1 mouse cellular context compared by ENCODE assay signal in the genomic region with DNA sequence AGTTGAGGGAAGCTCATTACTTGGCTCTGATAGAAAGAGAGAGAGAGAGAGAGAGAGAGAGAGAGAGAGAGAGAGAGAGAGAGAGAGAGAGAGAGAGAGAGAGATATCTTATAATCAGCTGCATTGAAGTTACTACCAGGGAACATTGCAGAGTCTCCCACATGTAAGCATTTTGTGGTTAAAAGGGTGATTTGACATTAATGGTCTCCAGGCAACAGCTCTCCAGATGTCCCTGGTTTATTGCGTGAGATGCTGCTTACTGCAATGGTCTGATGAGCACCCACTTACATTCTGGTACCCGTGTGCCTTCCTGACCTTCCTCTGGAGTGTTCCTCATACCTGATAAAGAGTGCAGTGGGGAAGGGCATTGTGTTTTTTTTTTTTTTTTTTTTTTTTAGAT.
TF ChIP-seq lines count a peak whose summit lies in the region.

No protein-coding gene starts in this region.

TF ChIP-seq in MEL, 35 proteins besides CTCF, POLR2A, EP300 and RAD21:
- no peak for TF ChIP-seq ZMIZ1 (IDR thresholded peaks at IDR 0.05; ENCODE audit: low read depth, low read length)
- TF ChIP-seq ELF1 (IDR thresholded peaks at IDR 0.05; ENCODE audit: low read depth, low read length) = no peak
- TF ChIP-seq JUND (IDR thresholded peaks at IDR 0.05; ENCODE audit: low read depth, low read length) = peak; percentile 76; the same call in 1 of the 2 replicates
